Mouse (Mus musculus) C2C12 (cell line): ENCODE results near the gene Fermt1. TPM values are rescaled to one million over a fixed set of nuclear protein-coding genes. Genes with fewer than 3 reads are reported as not detected.

ENCODE experiments used
- H3K27me3 ChIP-seq: one replicate; pipeline ENCODE4 v1.6.1; 2011; ENCODE audit not compliant: control insufficient read depth, insufficient read depth, insufficient read length
- H3K36me3 ChIP-seq: one replicate; pipeline ENCODE4 v1.6.1; 2011; ENCODE audit not compliant: control insufficient read depth, insufficient read depth
- H3K4me3 ChIP-seq: one replicate; pipeline ENCODE4 v1.5.1; 2011; ENCODE audit warnings: mild to moderate bottlenecking, control low read depth; ENCODE audit not compliant: poor library complexity, insufficient read depth, severe bottlenecking
- H3K79me2 ChIP-seq: one replicate; pipeline ENCODE4 v1.6.1; 2011; ENCODE audit not compliant: control insufficient read depth, insufficient read depth
- H3K79me3 ChIP-seq: one replicate; pipeline ENCODE4 v1.6.1; 2011; ENCODE audit warnings: low read depth, control low read depth
- H3ac ChIP-seq: one replicate; pipeline ENCODE3; 2011; ENCODE audit warnings: low read depth; ENCODE audit not compliant: control insufficient read depth, insufficient read length
- CEBPB ChIP-seq: IDR thresholded peaks from one replicate; pipeline ENCODE4 v1.6.1; 2011; ENCODE audit warnings: low read depth, mild to moderate bottlenecking, control low read depth, moderate library complexity
- CTCF ChIP-seq: IDR thresholded peaks from one replicate; pipeline ENCODE4 v1.5.1; 2011; ENCODE audit not compliant: control insufficient read depth, insufficient read depth, insufficient read length
- FOSL1 ChIP-seq: IDR thresholded peaks from one replicate; pipeline ENCODE4 v1.8.0; 2011; ENCODE audit warnings: mild to moderate bottlenecking, low read length; ENCODE audit not compliant: poor library complexity, insufficient read depth, severe bottlenecking
- MAX ChIP-seq: IDR thresholded peaks from one replicate; pipeline ENCODE4 v1.6.1; 2011; ENCODE audit warnings: mild to moderate bottlenecking, control low read depth
- MYOD1 ChIP-seq: IDR thresholded peaks from one replicate; pipeline ENCODE4 v1.6.1; 2011; ENCODE audit warnings: low read depth; ENCODE audit not compliant: control insufficient read depth, insufficient read length
- MYOG ChIP-seq: IDR thresholded peaks from one replicate; pipeline ENCODE4 v1.6.1; 2011; ENCODE audit not compliant: control insufficient read depth, insufficient read length; ENCODE audit errors: extremely low read depth
- USF1 ChIP-seq: IDR thresholded peaks from one replicate; pipeline ENCODE4 v1.6.1; 2011; ENCODE audit warnings: low read depth, mild to moderate bottlenecking, control low read depth, moderate library complexity
- polyA plus RNA-seq: library from polyadenylated mRNA; unstranded; fragments of >200 nt; fragmentation: generic; extraction: Trizol; gene quantifications from one replicate; pipeline ENCODE4 v1.2.1, GENCODE M21; 2012; ENCODE audit warnings: missing spikeins

The Fermt1 gene
- polyA plus RNA-seq, 1 experiment: not detected

DNA sequence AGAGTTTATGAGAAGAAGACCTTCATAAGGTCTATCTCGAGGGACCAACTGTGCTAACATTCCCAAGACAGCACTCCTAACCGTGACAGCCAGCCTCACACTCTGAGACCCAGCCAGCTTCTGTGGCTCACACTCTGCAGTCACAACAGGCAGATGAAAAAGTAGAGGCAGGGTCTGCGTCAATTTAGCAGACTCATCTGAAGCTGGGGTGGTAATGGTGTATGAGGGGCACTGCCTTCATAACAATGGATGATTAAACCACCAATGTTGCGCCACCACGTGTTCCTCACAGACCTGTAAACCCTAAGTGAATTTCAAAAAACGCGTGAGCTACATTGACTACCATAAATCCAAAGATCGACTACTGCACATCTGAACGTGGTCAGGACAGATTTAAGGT, 2.1 kb downstream of the Fermt1 start:
- Histone ChIP-seq H3K36me3 (no peaks in the 10 kb centered on the region), H3K79me2 (no peaks in the 10 kb centered on the region), H3K4me3 (no peak overlapping the region), H3K79me3 (no peaks in the 10 kb centered on the region), H3K27me3 (peaks cover 17% of the 10 kb centered on the region), H3ac (no peak overlapping the region)
- no peak for TF ChIP-seq CTCF
- no peak for TF ChIP-seq MAX
- TF ChIP-seq CEBPB: no peak
- no peak for TF ChIP-seq MYOD1
- no peak for TF ChIP-seq MYOG
- TF ChIP-seq USF1: no peak
- no peak for TF ChIP-seq FOSL1

DNA sequence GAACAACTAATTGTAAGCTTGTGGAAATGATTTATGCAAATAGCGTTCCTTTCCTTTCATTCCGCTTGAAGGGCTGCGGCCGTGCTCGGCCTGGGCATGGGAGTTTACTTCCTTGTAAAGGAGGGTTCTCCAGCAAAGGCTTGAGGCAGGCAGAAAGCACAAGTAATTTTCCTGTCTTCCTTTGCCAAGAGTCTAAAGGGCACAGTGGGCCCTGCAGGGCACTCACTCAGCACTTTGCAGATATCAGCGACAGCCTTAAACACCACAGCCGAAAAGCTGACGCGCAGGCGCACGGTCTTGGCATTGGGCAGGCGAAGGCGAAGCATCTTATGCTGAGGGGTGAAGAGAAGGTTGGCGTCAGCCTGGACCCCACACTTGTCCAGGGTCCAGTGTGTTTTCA, 6.7 kb downstream of the Fermt1 start:
- Histone ChIP-seq H3K4me3 (no peak overlapping the region), H3K27me3 (peaks cover 10% of the 10 kb centered on the region), H3K79me2 (no peaks in the 10 kb centered on the region), H3K36me3 (no peaks in the 10 kb centered on the region), H3ac (no peak overlapping the region), H3K79me3 (no peaks in the 10 kb centered on the region)
- TF ChIP-seq FOSL1 (no peak), USF1 (no peak), MAX (no peak), CTCF (no peak), MYOG (no peak), MYOD1 (no peak), CEBPB (no peak)

- Histone ChIP-seq H3ac (no peak overlapping the region), H3K79me2 (no peaks in the 10 kb centered on the region), H3K79me3 (no peaks in the 10 kb centered on the region), H3K36me3 (no peaks in the 10 kb centered on the region), H3K4me3 (no peak overlapping the region), H3K27me3 (peaks cover 4% of the 10 kb centered on the region)
- no peak for TF ChIP-seq USF1
- TF ChIP-seq CEBPB: no peak
- no peak for TF ChIP-seq CTCF
- no peak for TF ChIP-seq MAX
- TF ChIP-seq MYOD1: no peak
- TF ChIP-seq FOSL1: no peak
- TF ChIP-seq MYOG: no peak
Observed at GRCm38 (mm10) chr2:132936176-132936575, 9.5 kb downstream of the Fermt1 start.

DNA sequence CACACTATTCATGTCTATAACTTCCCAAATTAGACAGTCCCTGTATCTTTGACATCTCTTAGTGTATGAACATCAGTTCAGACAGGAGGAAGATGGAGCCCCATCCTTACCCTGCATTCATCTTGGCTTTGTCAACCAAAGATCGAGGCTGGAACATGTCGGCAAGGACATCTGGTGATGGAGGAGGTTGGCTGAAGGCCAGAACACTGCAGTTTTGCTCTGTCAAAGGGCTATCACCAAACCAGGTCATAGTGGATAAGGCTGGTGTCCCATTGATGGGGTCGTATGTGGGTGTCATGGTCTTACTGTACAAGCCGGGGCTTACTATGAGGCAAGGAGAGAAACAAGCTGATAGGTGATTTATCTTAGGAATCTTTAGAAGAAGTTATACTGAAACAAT, 11.0 kb downstream of the Fermt1 start:
- Histone ChIP-seq H3K27me3 (peaks cover 4% of the 10 kb centered on the region), H3ac (no peak overlapping the region), H3K36me3 (no peaks in the 10 kb centered on the region), H3K4me3 (no peak overlapping the region), H3K79me2 (no peaks in the 10 kb centered on the region), H3K79me3 (no peaks in the 10 kb centered on the region)
- TF ChIP-seq MYOG: no peak
- TF ChIP-seq MYOD1: no peak
- TF ChIP-seq FOSL1: no peak
- TF ChIP-seq USF1: no peak
- no peak for TF ChIP-seq MAX
- no peak for TF ChIP-seq CTCF
- TF ChIP-seq CEBPB: no peak

- Histone ChIP-seq H3ac (no peak overlapping the region), H3K79me3 (no peaks in the 10 kb centered on the region), H3K27me3 (peaks cover 4% of the 10 kb centered on the region), H3K4me3 (no peak overlapping the region), H3K36me3 (no peaks in the 10 kb centered on the region), H3K79me2 (no peaks in the 10 kb centered on the region)
- no peak for TF ChIP-seq FOSL1
- TF ChIP-seq MAX: no peak
- no peak for TF ChIP-seq CTCF
- TF ChIP-seq CEBPB: no peak
- no peak for TF ChIP-seq USF1
- no peak for TF ChIP-seq MYOG
- no peak for TF ChIP-seq MYOD1
Observed at GRCm38 (mm10) chr2:132934142-132934541, 11.6 kb downstream of the Fermt1 start.

DNA sequence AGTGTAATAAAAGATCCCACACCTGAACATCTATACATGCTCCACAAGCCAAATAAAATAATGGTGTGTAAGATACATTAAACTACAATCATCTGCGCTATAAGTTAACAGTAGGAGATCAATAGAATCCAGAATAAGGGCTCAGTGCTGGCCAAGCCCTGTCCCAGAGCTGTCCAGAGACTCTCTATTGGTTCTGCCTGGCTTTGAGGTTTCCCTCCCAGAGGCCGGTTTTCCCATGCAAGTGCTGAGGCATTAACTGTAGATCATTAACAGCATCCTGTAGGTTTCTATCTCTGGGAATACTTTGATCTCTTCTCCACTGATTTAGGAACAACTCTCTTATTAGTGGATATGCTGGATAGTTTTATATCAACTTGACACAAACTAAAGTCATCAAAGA, 16.7 kb downstream of the Fermt1 start:
- TF ChIP-seq FOSL1 (no peak), USF1 (no peak), CEBPB (no peak), CTCF (no peak), MAX (no peak), MYOG (no peak), MYOD1 (no peak)
- H3K79me2 ChIP-seq: no peaks in the 10 kb centered on the region
- H3K79me3 ChIP-seq: no peaks in the 10 kb centered on the region
- H3K4me3 ChIP-seq: no peak overlapping the region
- no peaks in the 10 kb centered on the region for H3K27me3 ChIP-seq
- H3K36me3 ChIP-seq: no peaks in the 10 kb centered on the region
- H3ac ChIP-seq: no peak overlapping the region
